Mouse (Mus musculus) splenic B cell, adult 2 months (primary cell): Measurements from ENCODE around the gene Nol10.

ENCODE experiments used
- DNase-seq: peaks from one replicate; pipeline ENCODE4 v3.0.0-alpha.2; 2011; ENCODE audit warnings: low read depth, low spot score
- H3K27me3 ChIP-seq: 2 replicates; pipeline ENCODE4 v1.6.1; 2012; ENCODE audit warnings: mild to moderate bottlenecking, low read length, moderate library complexity, mixed read lengths; ENCODE audit not compliant: control insufficient read depth, poor library complexity, insufficient read depth, severe bottlenecking
- H3K36me3 ChIP-seq: 2 replicates; pipeline ENCODE4 v1.6.1; 2012; ENCODE audit warnings: mild to moderate bottlenecking, low read length, moderate library complexity, mixed read lengths; ENCODE audit not compliant: control insufficient read depth, poor library complexity, insufficient read depth, severe bottlenecking

Gene Nol10

GRCm38 (mm10) chr12:17348048-17349036 lies at the start of gene Nol10:
Gene Nol10, plus strand, starts transcription at chr12:17348458.
- Histone ChIP-seq H3K27me3 (no peaks in the 10 kb centered on the region), H3K36me3 (peaks cover 2% of the 10 kb centered on the region; the same call in 1 of the 2 replicates)
- peak; percentile 93 for DNase-seq

- no peak for DNase-seq
- Histone ChIP-seq H3K36me3 (no peaks in the 10 kb centered on the region), H3K27me3 (no peaks in the 10 kb centered on the region; the same call in 1 of the 2 replicates)
These were observed 48.4 kb upstream of the Nol10 start for GRCm38 (mm10) chr12:17299902-17300301.

GRCm38 (mm10) chr12:17305445-17305844 lies 42.8 kb upstream of the Nol10 start:
- no peak for DNase-seq
- Histone ChIP-seq H3K36me3 (no peaks in the 10 kb centered on the region), H3K27me3 (no peaks in the 10 kb centered on the region)

GRCm38 (mm10) chr12:17308246-17308645 lies 40.0 kb upstream of the Nol10 start:
- H3K27me3 ChIP-seq = no peaks in the 10 kb centered on the region
- no peaks in the 10 kb centered on the region for H3K36me3 ChIP-seq
- no peak for DNase-seq

- Histone ChIP-seq H3K36me3 (no peaks in the 10 kb centered on the region), H3K27me3 (no peaks in the 10 kb centered on the region)
- DNase-seq = no peak
These were observed 37.1 kb upstream of the Nol10 start for GRCm38 (mm10) chr12:17310852-17311839.

GRCm38 (mm10) chr12:17316096-17316495 lies 32.2 kb upstream of the Nol10 start:
- no peak for DNase-seq
- no peaks in the 10 kb centered on the region for H3K36me3 ChIP-seq
- H3K27me3 ChIP-seq = no peaks in the 10 kb centered on the region

- no peak for DNase-seq
- Histone ChIP-seq H3K36me3 (no peaks in the 10 kb centered on the region), H3K27me3 (no peaks in the 10 kb centered on the region)
These were observed 30.3 kb upstream of the Nol10 start for GRCm38 (mm10) chr12:17317970-17318369.

GRCm38 (mm10) chr12:17318453-17318852 lies 29.8 kb upstream of the Nol10 start:
- Histone ChIP-seq H3K27me3 (no peaks in the 10 kb centered on the region), H3K36me3 (no peaks in the 10 kb centered on the region)
- DNase-seq = no peak

- H3K27me3 ChIP-seq = no peaks in the 10 kb centered on the region; the same call in 1 of the 2 replicates
- H3K36me3 ChIP-seq = no peaks in the 10 kb centered on the region
- peak; percentile 9 for DNase-seq
These were observed 23.4 kb upstream of the Nol10 start for GRCm38 (mm10) chr12:17324549-17325470.

- Histone ChIP-seq H3K36me3 (no peaks in the 10 kb centered on the region), H3K27me3 (no peaks in the 10 kb centered on the region; the same call in 1 of the 2 replicates)
- no peak for DNase-seq
These were observed 19.0 kb upstream of the Nol10 start, which contains the start of gene Atp6v1c2 for GRCm38 (mm10) chr12:17329259-17329658. Gene Atp6v1c2, minus strand, starts transcription at chr12:17329359.

- no peak for DNase-seq
- H3K36me3 ChIP-seq = no peaks in the 10 kb centered on the region
- H3K27me3 ChIP-seq = no peaks in the 10 kb centered on the region
These were observed 14.8 kb upstream of the Nol10 start for GRCm38 (mm10) chr12:17333459-17333858.

- Histone ChIP-seq H3K36me3 (no peaks in the 10 kb centered on the region), H3K27me3 (no peaks in the 10 kb centered on the region)
- no peak for DNase-seq
These were observed 9.9 kb upstream of the Nol10 start for GRCm38 (mm10) chr12:17338338-17338737.

GRCm38 (mm10) chr12:17339114-17339905 lies 8.9 kb upstream of the Nol10 start:
- peak; percentile 36 for DNase-seq
- H3K27me3 ChIP-seq = no peaks in the 10 kb centered on the region
- no peaks in the 10 kb centered on the region for H3K36me3 ChIP-seq
